Mouse (Mus musculus): ENCODE measurements around the gene Tpx2. TPM values are rescaled to one million over a fixed set of nuclear protein-coding genes. Genes with fewer than 3 reads are reported as not detected.

The Tpx2 gene
- total RNA-seq, 2 experiments from 2014 or later, result 102 to 126 TPM

GRCm38 (mm10) chr2:152941106-152941505, 93.3 kb downstream of the Tpx2 start:
- ATAC-seq (ENCODE audit: poor library complexity, severe bottlenecking), result no peak

GRCm38 (mm10) chr2:152941776-152942175, 94.0 kb downstream of the Tpx2 start:
- no peak for ATAC-seq (ENCODE audit: poor library complexity, severe bottlenecking)

GRCm38 (mm10) chr2:152942898-152943515, 95.2 kb downstream of the Tpx2 start:
- ATAC-seq (ENCODE audit: poor library complexity, severe bottlenecking), result no peak

- ATAC-seq (ENCODE audit: poor library complexity, severe bottlenecking), result no peak
Observed at GRCm38 (mm10) chr2:152943568-152943967, 95.8 kb downstream of the Tpx2 start.

- ATAC-seq (ENCODE audit: poor library complexity, severe bottlenecking), result no peak
Observed at GRCm38 (mm10) chr2:152944013-152944412, 96.2 kb downstream of the Tpx2 start.

Other genes with a start within 250 kb of the Tpx2 start
- gene Defb45, start 248.6 kb upstream of the Tpx2 start, total RNA-seq (2015), result not detected in 2 replicates
- not detected in 2 replicates for gene Defb45, start 248.6 kb upstream of the Tpx2 start, total RNA-seq (2017)
- gene Defb36, start 243.6 kb upstream of the Tpx2 start, total RNA-seq (2015), result not detected in 2 replicates
- not detected in 2 replicates for gene Defb36, start 243.6 kb upstream of the Tpx2 start, total RNA-seq (2017)
- not detected in 2 replicates for gene Defb25, start 224.9 kb upstream of the Tpx2 start, total RNA-seq (2015)
- not detected in 2 replicates for gene Defb25, start 224.9 kb upstream of the Tpx2 start, total RNA-seq (2017)
- gene Rem1, start 221.0 kb upstream of the Tpx2 start, total RNA-seq (2015), result 8.9 and 10.2 TPM in 2 replicates
- gene Rem1, start 221.0 kb upstream of the Tpx2 start, total RNA-seq (2017), result 9.0 and 15.4 TPM in 2 replicates
- gene H13, start 178.5 kb upstream of the Tpx2 start, total RNA-seq (2015), result 165 and 166 TPM in 2 replicates
- gene H13, start 178.5 kb upstream of the Tpx2 start, total RNA-seq (2017), result 100 and 109 TPM in 2 replicates
- gene Mcts2, start 160.9 kb upstream of the Tpx2 start, total RNA-seq (2015), result 8.4 and 9.3 TPM in 2 replicates
- 7.1 and 8.3 TPM in 2 replicates for gene Mcts2, start 160.9 kb upstream of the Tpx2 start, total RNA-seq (2017)
- 28.4 and 48.3 TPM in 2 replicates for gene Id1, start 111.7 kb upstream of the Tpx2 start, total RNA-seq (2015)
- gene Id1, start 111.7 kb upstream of the Tpx2 start, total RNA-seq (2017), result 35.0 and 40.1 TPM in 2 replicates
- gene Cox4i2, start 93.8 kb upstream of the Tpx2 start, total RNA-seq (2015), result 0.20 and 0.55 TPM in 2 replicates
- gene Cox4i2, start 93.8 kb upstream of the Tpx2 start, total RNA-seq (2017), result 0.41 TPM in 1 of 2 replicates, not detected in the other
- gene Bcl2l1, start 16.2 kb upstream of the Tpx2 start, total RNA-seq (2015), result 7.1 and 9.3 TPM in 2 replicates
- 9.3 and 12.8 TPM in 2 replicates for gene Bcl2l1, start 16.2 kb upstream of the Tpx2 start, total RNA-seq (2017)
- not detected in 2 replicates for gene Mylk2, start 63.4 kb downstream of the Tpx2 start, total RNA-seq (2015)
- not detected in 2 replicates for gene Mylk2, start 63.4 kb downstream of the Tpx2 start, total RNA-seq (2017)
- gene Foxs1, start 85.2 kb downstream of the Tpx2 start, total RNA-seq (2015), result not detected in 2 replicates
- not detected in 2 replicates for gene Foxs1, start 85.2 kb downstream of the Tpx2 start, total RNA-seq (2017)
- not detected in 2 replicates for gene Dusp15, start 103.7 kb downstream of the Tpx2 start, total RNA-seq (2015)
- gene Dusp15, start 103.7 kb downstream of the Tpx2 start, total RNA-seq (2017), result not detected in 2 replicates
- gene Ttll9, start 114.5 kb downstream of the Tpx2 start, total RNA-seq (2015), result 0.38 TPM in 1 of 2 replicates, not detected in the other
- 0.28 TPM in 1 of 2 replicates, not detected in the other for gene Ttll9, start 114.5 kb downstream of the Tpx2 start, total RNA-seq (2017)
- gene Pdrg1, start 167.5 kb downstream of the Tpx2 start, total RNA-seq (2015), result 34.0 and 38.6 TPM in 2 replicates
- 80.2 and 129 TPM in 2 replicates for gene Pdrg1, start 167.5 kb downstream of the Tpx2 start, total RNA-seq (2017)
- gene Xkr7, start 183.9 kb downstream of the Tpx2 start, total RNA-seq (2015), result not detected in 2 replicates
- not detected in 2 replicates for gene Xkr7, start 183.9 kb downstream of the Tpx2 start, total RNA-seq (2017)
- gene Ccm2l, start 218.0 kb downstream of the Tpx2 start, total RNA-seq (2015), result 0.59 TPM in 1 of 2 replicates, not detected in the other
- gene Ccm2l, start 218.0 kb downstream of the Tpx2 start, total RNA-seq (2017), result 0.22 TPM in 1 of 2 replicates, not detected in the other